Mouse (Mus musculus) midbrain, embryonic 10.5 days (tissue): ENCODE results near the gene Inca1. TPM values are rescaled to one million over a fixed set of nuclear protein-coding genes. Genes with fewer than 3 reads are reported as not detected.

Source experiments
- DNase-seq: peaks from one replicate; pipeline ENCODE4 v3.0.0-alpha.2; 2017; ENCODE audit warnings: low spot score
- H3K27ac ChIP-seq: fragments of 300-500 bp; sonication (generic); replicated peaks from 2 replicates; pipeline ENCODE4 v1.5.1; 2016; ENCODE audit warnings: mild to moderate bottlenecking
- H3K27me3 ChIP-seq: fragments of 300-500 bp; sonication (generic); 2 replicates; pipeline ENCODE4 v1.6.1; 2016; ENCODE audit warnings: low read depth, mild to moderate bottlenecking; ENCODE audit not compliant: poor library complexity, severe bottlenecking
- H3K36me3 ChIP-seq: fragments of 300-500 bp; sonication (generic); 2 replicates; pipeline ENCODE4 v1.6.1; 2016; ENCODE audit warnings: mild to moderate bottlenecking, moderate library complexity
- H3K4me1 ChIP-seq: fragments of 300-500 bp; sonication (generic); 2 replicates; pipeline ENCODE4 v1.6.1; 2016
- H3K4me3 ChIP-seq: fragments of 300-500 bp; sonication (generic); 2 replicates; pipeline ENCODE4 v1.5.1; 2016; ENCODE audit warnings: mild to moderate bottlenecking, moderate library complexity
- H3K9me3 ChIP-seq: fragments of 300-500 bp; sonication (generic); replicated peaks from 2 replicates; pipeline ENCODE4 v1.6.1; 2016; ENCODE audit warnings: mild to moderate bottlenecking
- WGBS: fragments of 180-500 bp; shearing (Covaris S2); methylation state at CpG from one replicate; pipeline ENCODE4 v1.1.7; 2016; 5-methylcytosine and 5-hydroxymethylcytosine counted together
- microRNA-seq: library from miRNA; unstranded; fragments of <30 nt; microRNA quantifications from one replicate; pipeline ENCODE4, GENCODE M21; 2017
- polyA plus RNA-seq: library from polyadenylated mRNA; unstranded; fragments of >200 nt; fragmentation: Nextera tagmentation; extraction: Ambion mirVana; gene quantifications from 2 replicates; pipeline ENCODE4 v1.2.1, GENCODE M21; 2016

Inca1 gene
- polyA plus RNA-seq, 1 experiment from 2014 or later = 1.00 TPM

GRCm38 (mm10) chr11:70645461-70646258 lies 54.3 kb downstream of the Inca1 start:
- H3K4me3 ChIP-seq = peak overlapping the region; percentile 90
- peaks cover 36% of the 10 kb centered on the region for H3K4me1 ChIP-seq
- peak overlapping the region; percentile 95 for H3K27ac ChIP-seq
- 92% methylated on average over 12 of the region's 12 CpGs for WGBS
- peaks cover 58% of the 10 kb centered on the region for H3K36me3 ChIP-seq
- no peak for DNase-seq
- no peaks in the 10 kb centered on the region for H3K27me3 ChIP-seq
- H3K9me3 ChIP-seq = no peaks in the 10 kb centered on the region

GRCm38 (mm10) chr11:70644564-70645103 lies 55.3 kb downstream of the Inca1 start:
- DNase-seq = no peak
- Histone ChIP-seq H3K9me3 (no peaks in the 10 kb centered on the region), H3K36me3 (peaks cover 48% of the 10 kb centered on the region), H3K27me3 (no peaks in the 10 kb centered on the region), H3K4me3 (peak overlapping the region; percentile 23), H3K4me1 (peaks cover 35% of the 10 kb centered on the region), H3K27ac (no peak overlapping the region)
- WGBS = 96% methylated on average over 8 of the region's 8 CpGs

GRCm38 (mm10) chr11:70643051-70643450 lies 56.9 kb downstream of the Inca1 start:
- Histone ChIP-seq H3K27ac (no peak overlapping the region), H3K36me3 (peaks cover 33% of the 10 kb centered on the region), H3K4me1 (peaks cover 22% of the 10 kb centered on the region), H3K4me3 (no peak overlapping the region), H3K27me3 (no peaks in the 10 kb centered on the region), H3K9me3 (no peaks in the 10 kb centered on the region)
- 90% methylated on average over 6 of the region's 6 CpGs for WGBS
- DNase-seq = no peak

- no peak overlapping the region for H3K4me3 ChIP-seq
- H3K27me3 ChIP-seq = no peaks in the 10 kb centered on the region
- H3K36me3 ChIP-seq = peaks cover 33% of the 10 kb centered on the region
- no peaks in the 10 kb centered on the region for H3K9me3 ChIP-seq
- H3K27ac ChIP-seq = no peak overlapping the region
- no peak for DNase-seq
- 80% methylated on average over 7 of the region's 7 CpGs for WGBS
- peaks cover 12% of the 10 kb centered on the region for H3K4me1 ChIP-seq
Observed at GRCm38 (mm10) chr11:70641241-70641640, 58.7 kb downstream of the Inca1 start.

- no peak for DNase-seq
- 82% methylated on average over 8 of the region's 8 CpGs for WGBS
- Histone ChIP-seq H3K9me3 (no peaks in the 10 kb centered on the region), H3K4me1 (no peaks in the 10 kb centered on the region), H3K27me3 (no peaks in the 10 kb centered on the region), H3K36me3 (peaks cover 23% of the 10 kb centered on the region), H3K4me3 (no peak overlapping the region), H3K27ac (no peak overlapping the region)
Observed at GRCm38 (mm10) chr11:70639976-70640375, 60.0 kb downstream of the Inca1 start.

- Histone ChIP-seq H3K4me1 (no peaks in the 10 kb centered on the region), H3K27ac (no peak within 1 kb of the TSS), H3K4me3 (no peak within 1 kb of the TSS), H3K9me3 (no peaks in the 10 kb centered on the region), H3K36me3 (peaks cover 12% of the 10 kb centered on the region), H3K27me3 (no peaks in the 10 kb centered on the region)
- DNase-seq = no peak
- 60% methylated on average over 5 of the region's 5 CpGs for WGBS
Observed at GRCm38 (mm10) chr11:70638714-70639278, 61.2 kb downstream of the Inca1 start, which contains the start of gene Gp1ba. TSS of gene Gp1ba (plus strand) at chr11:70639122.

Small RNAs within 50 kb of the gene (microRNA-seq; reads per million reads assigned to microRNA genes)
- not detected for gene Mir6925

Other genes with a start within 250 kb of the Inca1 start
- gene Med11, start 248.2 kb downstream of the Inca1 start, polyA plus RNA-seq = 39.7 and 44.6 TPM in 2 replicates
- 0.14 and 0.40 TPM in 2 replicates for gene Zmynd15, start 240.7 kb downstream of the Inca1 start, polyA plus RNA-seq
- 0.46 and 0.63 TPM in 2 replicates for gene Cxcl16, start 240.2 kb downstream of the Inca1 start, polyA plus RNA-seq
- 0.22 TPM in 1 of 2 replicates, not detected in the other for gene Tm4sf5, start 194.9 kb downstream of the Inca1 start, polyA plus RNA-seq
- not detected in 2 replicates for gene Vmo1, start 185.5 kb downstream of the Inca1 start, polyA plus RNA-seq
- gene Gltpd2, start 181.0 kb downstream of the Inca1 start, polyA plus RNA-seq = 0.15 and 0.25 TPM in 2 replicates
- gene Psmb6, start 174.8 kb downstream of the Inca1 start, polyA plus RNA-seq = 1,085 and 1,129 TPM in 2 replicates
- not detected in 2 replicates for gene Gm40193, start 167.2 kb downstream of the Inca1 start, polyA plus RNA-seq
- 3.5 and 4.1 TPM in 2 replicates for gene Pld2, start 160.1 kb downstream of the Inca1 start, polyA plus RNA-seq
- gene Mink1, start 137.3 kb downstream of the Inca1 start, polyA plus RNA-seq = 10.3 and 12.6 TPM in 2 replicates
- gene 4930544D05Rik, start 84.3 kb downstream of the Inca1 start, polyA plus RNA-seq = not detected in 2 replicates
- not detected in 2 replicates for gene Chrne, start 80.9 kb downstream of the Inca1 start, polyA plus RNA-seq
- gene Gp1ba, start 61.0 kb downstream of the Inca1 start, polyA plus RNA-seq = 0.44 and 0.48 TPM in 2 replicates
- gene Rnf167, start 52.9 kb downstream of the Inca1 start, polyA plus RNA-seq = 85.6 and 96.3 TPM in 2 replicates
- 142 and 149 TPM in 2 replicates for gene Slc25a11, start 52.7 kb downstream of the Inca1 start, polyA plus RNA-seq
- gene Pfn1, start 45.5 kb downstream of the Inca1 start, polyA plus RNA-seq = 1,553 and 1,733 TPM in 2 replicates
- gene Eno3, start 43.0 kb downstream of the Inca1 start, polyA plus RNA-seq = 22.6 and 32.8 TPM in 2 replicates
- 186 TPM in 2 replicates for gene Spag7, start 30.7 kb downstream of the Inca1 start, polyA plus RNA-seq
- 9.8 and 12.4 TPM in 2 replicates for gene Camta2, start 12.1 kb downstream of the Inca1 start, polyA plus RNA-seq
- gene Kif1c, start 393 bp upstream of the Inca1 start, polyA plus RNA-seq = 1.8 and 2.0 TPM in 2 replicates
- gene Zfp3, start 64.1 kb upstream of the Inca1 start, polyA plus RNA-seq = 6.9 and 10.2 TPM in 2 replicates
- not detected in 2 replicates for gene Scimp, start 112.4 kb upstream of the Inca1 start, polyA plus RNA-seq
- gene Rabep1, start 144.6 kb upstream of the Inca1 start, polyA plus RNA-seq = 38.2 and 39.2 TPM in 2 replicates